Mouse (Mus musculus) pancreas, adult 10 weeks (tissue): ENCODE results near the gene Eci1. TPM values are rescaled to one million over a fixed set of nuclear protein-coding genes. Genes with fewer than 3 reads are reported as not detected.

Source experiments
- polyA plus RNA-seq: library from polyadenylated mRNA; stranded (reverse); fragments of 350-450 nt; fragmentation: Illumina TruSeq; extraction: RNeasy Lipid Tissue Mini Kit (QIAGEN cat#74804); gene quantifications from one replicate; pipeline ENCODE4 v1.2.3, GENCODE M21; 2015; ENCODE audit warnings: low read depth, low replicate concordance; ENCODE audit not compliant: insufficient read depth

The Eci1 gene
- polyA plus RNA-seq: 17.2 TPM

GRCm38 (mm10) chr17:24426471-24427169 lies at the start of gene Eci1:
Gene Eci1, plus strand, starts transcription at chr17:24426641.

GRCm38 (mm10) chr17:24414230-24414976 lies 12.0 kb upstream of the Eci1 start, which contains the start of gene Rnps1:
Gene Rnps1, plus strand, starts transcription at chr17:24414565.

GRCm38 (mm10) chr17:24442632-24443155 lies 16.3 kb downstream of the Eci1 start, which contains the start of gene Dnase1l2:
Gene Dnase1l2, minus strand, starts transcription at chr17:24443105.

GRCm38 (mm10) chr17:24469910-24470602 lies 43.6 kb downstream of the Eci1 start, which contains the start of the genes E4f1 and Pgp:
Gene E4f1, minus strand, starts transcription at chr17:24470313.
Gene Pgp, plus strand, starts transcription at chr17:24470392.

GRCm38 (mm10) chr17:24473612-24474275 lies 47.3 kb downstream of the Eci1 start, which contains the start of gene Bricd5:
Gene Bricd5, plus strand, starts transcription at chr17:24473884.

GRCm38 (mm10) chr17:24478663-24479380 lies 52.4 kb downstream of the Eci1 start, which contains the start of gene Mlst8:
Gene Mlst8, minus strand, starts transcription at chr17:24479078.

GRCm38 (mm10) chr17:24488186-24488661 lies 61.8 kb downstream of the Eci1 start, which contains the start of gene Caskin1:
Gene Caskin1, plus strand, starts transcription at chr17:24488601.

Other genes starting within 250 kb of the Eci1 start
- gene Tbc1d24, start 221.1 kb upstream of the Eci1 start, polyA plus RNA-seq: 3.8 TPM
- gene Ntn3, start 217.1 kb upstream of the Eci1 start, polyA plus RNA-seq: 1.0 TPM
- gene Tedc2, start 205.8 kb upstream of the Eci1 start, polyA plus RNA-seq: 2.9 TPM
- gene Ccnf, start 175.2 kb upstream of the Eci1 start, polyA plus RNA-seq: not detected
- not detected for gene Abca17, start 75.6 kb upstream of the Eci1 start, polyA plus RNA-seq
- 7.3 TPM for gene Abca3, start 74.7 kb upstream of the Eci1 start, polyA plus RNA-seq
- gene Rnps1, start 12.1 kb upstream of the Eci1 start, polyA plus RNA-seq: 19.0 TPM
- 1.9 TPM for gene Dnase1l2, start 16.5 kb downstream of the Eci1 start, polyA plus RNA-seq
- gene E4f1, start 43.7 kb downstream of the Eci1 start, polyA plus RNA-seq: 22.8 TPM
- gene Pgp, start 43.8 kb downstream of the Eci1 start, polyA plus RNA-seq: 5.2 TPM
- not detected for gene Bricd5, start 47.2 kb downstream of the Eci1 start, polyA plus RNA-seq
- gene Mlst8, start 52.4 kb downstream of the Eci1 start, polyA plus RNA-seq: 3.5 TPM
- 0.26 TPM for gene Caskin1, start 62.0 kb downstream of the Eci1 start, polyA plus RNA-seq
- gene Traf7, start 101.3 kb downstream of the Eci1 start, polyA plus RNA-seq: 28.2 TPM
- gene Rab26, start 107.6 kb downstream of the Eci1 start, polyA plus RNA-seq: 35.0 TPM
- 26.9 TPM for gene Pkd1, start 123.2 kb downstream of the Eci1 start, polyA plus RNA-seq
- gene Tsc2, start 206.0 kb downstream of the Eci1 start, polyA plus RNA-seq: 50.0 TPM
- gene Nthl1, start 206.0 kb downstream of the Eci1 start, polyA plus RNA-seq: 3.5 TPM
- 48.3 TPM for gene Slc9a3r2, start 223.7 kb downstream of the Eci1 start, polyA plus RNA-seq
- gene Npw, start 231.8 kb downstream of the Eci1 start, polyA plus RNA-seq: 1.6 TPM
- 21.6 TPM for gene Zfp598, start 243.0 kb downstream of the Eci1 start, polyA plus RNA-seq